Mouse (Mus musculus) embryonic fibroblast, embryonic 13.5 days (primary cell): ENCODE results near the gene Fto.

Experiments used
- CTCF ChIP-seq: IDR thresholded peaks from 2 replicates; pipeline ENCODE4 v1.5.1; 2011; ENCODE audit warnings: mild to moderate bottlenecking, control low read depth, low read length, moderate library complexity, borderline replicate concordance; ENCODE audit not compliant: insufficient read depth
- POLR2A ChIP-seq: IDR thresholded peaks from 2 replicates; pipeline ENCODE4 v1.6.1; 2011; ENCODE audit warnings: low read depth, mild to moderate bottlenecking, control low read depth, low read length, moderate library complexity

- TF ChIP-seq POLR2A (no peak), CTCF (no peak)
Observed at GRCm38 (mm10) chr8:91280467-91281212, 32.7 kb upstream of the Fto start.
